Mouse (Mus musculus): ENCODE results near the gene Slc10a4.
"Not testable (repeated sequence)": the region's sequence is repeated elsewhere in the genome, so short reads cannot be mapped to it uniquely, and the experiment has no call there.

DNA sequence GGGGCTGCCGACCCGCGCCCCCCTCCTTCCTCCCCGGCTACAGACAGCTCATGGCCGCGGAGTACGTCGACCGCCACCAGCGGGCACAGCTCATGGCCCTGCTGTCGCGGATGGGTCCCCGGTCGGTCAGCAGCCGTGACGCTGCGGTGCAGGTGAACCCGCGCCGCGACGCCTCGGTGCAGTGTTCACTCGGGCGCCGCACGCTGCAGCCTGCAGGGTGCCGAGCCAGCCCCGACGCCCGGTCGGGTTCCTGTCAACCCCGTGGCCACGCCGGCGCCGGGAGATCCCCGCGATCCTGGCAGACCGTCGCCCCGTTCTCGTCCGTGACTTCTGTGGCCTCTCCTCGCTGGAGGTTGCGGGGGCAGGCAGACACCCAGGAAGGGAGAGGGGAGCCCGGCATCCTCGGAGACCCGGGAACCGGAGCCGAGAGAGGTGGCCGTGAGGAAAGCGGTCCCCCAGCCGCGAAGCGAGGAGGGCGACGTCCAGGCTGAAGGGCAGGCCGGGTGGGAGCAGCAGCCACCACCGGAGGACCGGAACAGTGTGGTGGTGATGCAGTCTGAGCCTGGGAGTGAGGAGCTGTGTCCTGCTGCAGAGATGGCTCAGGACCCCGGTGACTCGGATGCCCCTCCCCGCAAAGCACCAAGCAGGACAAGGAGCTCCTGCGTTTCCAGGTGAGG, 7.1 kb downstream of the Slc10a4 start:
- TF ChIP-seq POLR2A (IDR thresholded peaks at IDR 0.05; ENCODE audit: low read depth, low read length); CTCF (IDR thresholded peaks at IDR 0.05; ENCODE audit: extremely low read depth, insufficient read length, insufficient replicate concordance, low read depth, low read length): not testable (repeated sequence)
